Mouse (Mus musculus) heart, adult 2 months (tissue): ENCODE measurements at regions not wholly inside any gene's neighbourhood (a gene's known extent, or its start where the extent isn't known, plus 50 kb on each side); places are given as distances from the start of the nearest gene placed in this dataset.

Experiments used
- DNase-seq, 2 experiments: peaks; one replicate each; pipeline ENCODE4 v3.0.0; 2021
- H3K27ac ChIP-seq: fragments of 200-600 bp; 2 replicates; pipeline ENCODE4 v1.8.1; 2022
- H3K27me3 ChIP-seq: fragments of 200-500 bp; 2 replicates; pipeline ENCODE4 v1.6.1; 2012; ENCODE audit warnings: mild to moderate bottlenecking, low read length, inconsistent platforms, mixed read lengths; ENCODE audit not compliant: control insufficient read depth, insufficient read depth
- H3K36me3 ChIP-seq: fragments of 200-500 bp; 2 replicates; pipeline ENCODE4 v1.6.1; 2012; ENCODE audit warnings: low read length, inconsistent platforms; ENCODE audit not compliant: control insufficient read depth, insufficient read depth
- H3K4me1 ChIP-seq: fragments of 200-500 bp; 2 replicates; pipeline ENCODE4 v1.6.1; 2011; ENCODE audit warnings: low read length; ENCODE audit not compliant: control insufficient read depth, insufficient read depth
- H3K4me3 ChIP-seq: fragments of 200-600 bp; 2 replicates; pipeline ENCODE4 v1.8.1; 2022
- H3K79me2 ChIP-seq: fragments of 200-500 bp; replicated peaks from 2 replicates; pipeline ENCODE4 v1.6.1; 2012; ENCODE audit warnings: mild to moderate bottlenecking, inconsistent platforms, low read length, moderate library complexity, mixed read lengths; ENCODE audit not compliant: control insufficient read depth, insufficient read depth
- H3K9ac ChIP-seq: fragments of 200-500 bp; 2 replicates; pipeline ENCODE4 v1.6.1; 2012; ENCODE audit warnings: low read depth, mild to moderate bottlenecking, control low read depth, inconsistent platforms, low read length, mixed read lengths
- CTCF ChIP-seq: fragments of 200-600 bp; IDR thresholded peaks from 2 replicates; pipeline ENCODE4 v1.8.1; 2022; ENCODE audit warnings: antibody characterized with exemption, mild to moderate bottlenecking, moderate library complexity
- EP300 ChIP-seq: fragments of 200-500 bp; IDR thresholded peaks from 2 replicates; pipeline ENCODE4 v1.6.1; 2011; ENCODE audit warnings: low read depth, low read length, control low read depth; ENCODE audit not compliant: insufficient read depth
- POLR2A ChIP-seq: fragments of 200-500 bp; IDR thresholded peaks from 2 replicates; pipeline ENCODE4 v1.6.1; 2011; ENCODE audit warnings: mild to moderate bottlenecking, low read depth, low read length, control low read depth; ENCODE audit not compliant: insufficient read depth
- WGBS: fragments of 180-500 bp; shearing (Covaris S2); methylation state at CpG from one replicate; pipeline ENCODE4 v1.1.7; 2018; 5-methylcytosine and 5-hydroxymethylcytosine counted together
- intact Hi-C: fragments of 180-260 bp; cut with DNase I; formaldehyde crosslinking; loops from one replicate; pipeline ENCODE4 v1.15.1; 2025

DNA sequence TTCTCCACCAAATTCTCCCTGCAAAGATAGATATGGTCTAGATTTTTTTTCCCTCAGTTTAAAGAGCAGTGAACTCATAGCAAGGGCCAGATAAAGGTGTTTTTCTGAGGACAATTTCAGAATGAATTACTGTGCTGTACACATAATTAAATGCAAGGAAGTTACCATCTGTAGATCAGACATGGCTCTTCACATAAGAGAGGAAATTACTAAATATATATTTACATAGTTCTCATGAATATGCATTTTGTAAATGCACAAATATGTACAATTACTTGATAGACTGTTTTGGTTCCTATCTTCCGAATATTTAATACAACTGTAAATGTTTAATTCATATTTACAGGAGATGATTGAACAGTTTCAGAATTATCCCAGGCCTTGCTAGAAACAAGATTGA is 769.9 kb upstream of the A1bg start:
- TF ChIP-seq EP300: no peak
- no peak for TF ChIP-seq POLR2A
- TF ChIP-seq CTCF: no peak
- no peak overlapping the region for H3K4me3 ChIP-seq
- WGBS: 93% methylated on average over 1 of the region's 1 CpGs

DNA sequence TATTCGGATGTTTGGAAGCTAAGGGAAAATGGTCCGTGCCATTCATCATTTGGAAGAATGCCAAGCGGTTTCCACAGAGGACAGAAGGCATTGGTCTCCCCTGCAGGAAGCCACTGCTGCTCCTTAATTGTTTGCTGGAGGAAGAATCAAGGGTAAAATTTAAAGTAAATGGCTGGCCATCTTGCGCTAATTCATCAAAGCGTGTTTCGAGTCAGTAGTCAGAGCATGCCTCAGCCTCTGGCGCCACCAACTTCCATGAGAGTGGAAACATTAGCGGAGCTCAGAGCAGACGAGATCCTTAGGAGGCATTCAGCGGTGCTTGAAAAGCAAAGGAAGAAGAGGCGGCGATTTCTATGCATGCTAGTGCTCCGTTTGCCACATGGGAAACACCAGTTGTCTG is 767.6 kb upstream of the A1bg start:
- Histone ChIP-seq H3K9ac (no peak overlapping the region), H3K4me1 (no peaks in the 10 kb centered on the region), H3K4me3 (no peak overlapping the region), H3K36me3 (no peaks in the 10 kb centered on the region), H3K79me2 (no peaks in the 10 kb centered on the region), H3K27ac (no peak overlapping the region), H3K27me3 (no peaks in the 10 kb centered on the region; the same call in 1 of the 2 replicates)
- TF ChIP-seq CTCF (no peak), POLR2A (no peak), EP300 (no peak)
- WGBS: 69% methylated on average over 13 of the region's 13 CpGs
- intact Hi-C loops: no loop called here
- no peak for DNase-seq

More for the DNA sequence above, 769.9 kb upstream of the A1bg start:
- Histone ChIP-seq H3K79me2 (no peaks in the 10 kb centered on the region), H3K27me3 (no peaks in the 10 kb centered on the region), H3K4me1 (no peaks in the 10 kb centered on the region), H3K36me3 (no peaks in the 10 kb centered on the region), H3K9ac (no peak overlapping the region), H3K27ac (no peak overlapping the region)
- intact Hi-C loops: no loop called here
- DNase-seq: no peak

DNA sequence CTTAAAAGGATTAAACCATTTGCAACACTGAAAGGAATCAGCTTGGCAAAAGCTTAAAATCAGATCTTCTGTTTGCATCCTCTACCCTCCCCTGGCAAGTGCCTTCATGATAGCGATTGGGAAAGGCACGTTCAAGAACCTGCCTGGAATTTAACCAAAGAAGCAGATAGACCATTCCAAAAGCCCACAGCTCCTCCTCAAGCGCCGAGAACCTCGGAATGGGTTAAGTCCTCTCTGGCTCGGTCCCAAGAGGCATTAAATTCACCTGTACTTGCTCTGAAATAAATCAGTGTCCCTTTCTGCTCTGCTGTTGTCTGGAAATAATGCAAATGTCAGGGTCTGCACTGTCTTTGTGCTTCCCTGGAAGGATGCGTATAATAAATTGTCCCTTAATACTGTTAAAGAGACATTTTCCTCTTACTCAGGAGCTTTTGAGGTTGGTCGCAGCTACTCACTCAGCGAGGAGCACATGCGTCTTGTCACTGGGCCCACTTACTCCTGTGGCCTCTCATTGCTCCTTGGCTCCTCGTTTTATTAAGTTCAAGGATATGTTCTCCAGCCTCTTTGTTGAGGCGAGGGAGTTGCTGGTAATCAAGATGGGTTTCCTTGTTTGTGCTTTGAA is 767.1 kb upstream of the A1bg start:
- intact Hi-C loops: no loop called here
- TF ChIP-seq CTCF (no peak), EP300 (no peak), POLR2A (no peak)
- no peaks in the 10 kb centered on the region for H3K79me2 ChIP-seq
- H3K4me1 ChIP-seq: no peaks in the 10 kb centered on the region
- H3K27ac ChIP-seq: no peak overlapping the region
- 90% methylated on average over 12 of the region's 12 CpGs for WGBS
- no peak overlapping the region for H3K4me3 ChIP-seq
- H3K27me3 ChIP-seq: no peaks in the 10 kb centered on the region; the same call in 1 of the 2 replicates
- no peaks in the 10 kb centered on the region for H3K36me3 ChIP-seq
- H3K9ac ChIP-seq: no peak overlapping the region
- no peak for DNase-seq

DNA sequence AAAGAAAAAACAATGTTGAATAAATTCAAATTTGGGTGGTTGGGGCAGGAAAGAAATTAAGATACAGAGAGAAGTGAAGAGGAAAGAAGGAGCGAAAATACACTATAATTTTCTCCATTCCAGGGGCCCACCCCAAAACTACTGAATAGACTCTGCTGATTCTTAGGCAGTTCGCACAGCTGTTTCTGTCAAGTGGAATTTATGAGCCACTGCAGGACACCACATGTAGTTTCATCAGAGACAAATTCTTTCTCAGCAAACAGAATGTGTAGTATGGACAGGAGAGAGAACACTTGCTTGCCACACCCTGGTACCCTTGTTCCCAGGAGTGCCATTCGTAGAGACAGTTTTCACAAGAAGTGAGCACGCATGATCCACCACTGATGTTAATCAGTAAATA is 760.2 kb upstream of the A1bg start:
- Histone ChIP-seq H3K36me3 (no peaks in the 10 kb centered on the region), H3K9ac (no peak overlapping the region), H3K79me2 (no peaks in the 10 kb centered on the region), H3K4me1 (no peaks in the 10 kb centered on the region), H3K4me3 (no peak overlapping the region), H3K27me3 (no peaks in the 10 kb centered on the region; the same call in 1 of the 2 replicates), H3K27ac (no peak overlapping the region)
- intact Hi-C loops: no loop called here
- no peak for DNase-seq
- no peak for TF ChIP-seq POLR2A
- no peak for TF ChIP-seq EP300
- no peak for TF ChIP-seq CTCF
- 94% methylated on average over 4 of the region's 4 CpGs for WGBS

DNA sequence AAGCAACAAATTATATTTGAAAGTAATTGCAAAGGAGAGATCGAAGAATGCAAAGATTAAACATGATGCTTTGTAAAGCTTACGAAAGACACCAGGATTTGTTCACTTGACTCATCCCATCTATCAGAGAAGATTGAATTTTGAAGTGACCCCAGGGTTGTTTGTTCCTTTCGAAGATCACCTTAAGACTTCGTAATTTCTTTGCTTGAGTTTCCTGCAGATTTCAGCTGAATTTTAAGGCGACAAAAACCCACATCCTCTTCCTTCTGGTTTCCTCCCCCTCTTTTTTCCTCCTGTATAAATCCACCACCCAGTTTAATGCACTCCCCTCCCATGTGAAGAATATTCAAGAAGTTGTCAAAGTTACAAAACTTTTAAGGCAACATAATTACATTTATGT is 747.7 kb upstream of the A1bg start:
- Histone ChIP-seq H3K79me2 (no peaks in the 10 kb centered on the region), H3K9ac (no peak overlapping the region), H3K27ac (no peak overlapping the region), H3K36me3 (no peaks in the 10 kb centered on the region), H3K4me3 (no peak overlapping the region), H3K4me1 (no peaks in the 10 kb centered on the region), H3K27me3 (no peaks in the 10 kb centered on the region)
- DNase-seq: no peak
- WGBS: 67% methylated on average over 5 of the region's 5 CpGs
- TF ChIP-seq EP300 (no peak), POLR2A (no peak), CTCF (no peak)
- intact Hi-C loops: no loop called here

DNA sequence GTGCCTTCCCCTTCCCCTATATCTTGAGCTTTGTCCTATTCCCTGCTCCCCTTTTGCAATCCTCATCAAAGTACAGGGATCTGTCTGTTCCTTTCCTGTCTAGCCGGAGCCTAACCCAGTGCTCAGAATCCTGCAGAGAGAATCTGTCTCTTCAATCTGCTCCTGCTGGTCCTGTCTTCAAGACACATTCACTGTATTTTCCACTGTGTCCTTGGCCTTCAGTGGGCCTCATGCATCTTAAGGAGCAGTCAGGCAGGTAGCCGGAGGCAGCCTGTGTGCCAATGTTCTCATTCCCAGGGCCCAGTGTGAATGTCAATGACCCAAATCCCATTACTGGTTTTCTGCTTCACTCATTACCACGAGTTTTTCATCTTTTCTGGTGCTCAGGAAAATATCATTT is 737.8 kb upstream of the A1bg start:
- DNase-seq: no peak
- Histone ChIP-seq H3K79me2 (no peaks in the 10 kb centered on the region), H3K9ac (no peak overlapping the region), H3K27ac (no peak overlapping the region), H3K27me3 (no peaks in the 10 kb centered on the region), H3K4me3 (no peak overlapping the region), H3K36me3 (no peaks in the 10 kb centered on the region), H3K4me1 (no peaks in the 10 kb centered on the region)
- TF ChIP-seq CTCF: no peak
- TF ChIP-seq EP300: no peak
- TF ChIP-seq POLR2A: no peak
- intact Hi-C loops: no loop called here
- WGBS: 70% methylated on average over 3 of the region's 3 CpGs
